Mouse (Mus musculus) heart, embryonic 11.5 days (tissue): ENCODE measurements around the gene Trio. TPM values are rescaled to one million over a fixed set of nuclear protein-coding genes. Genes with fewer than 3 reads are reported as not detected.

ENCODE experiments used
- ATAC-seq: fragments of 200-750 bp; cut with Nextera tagmentation; replicated peaks from 2 replicates; pipeline ENCODE4 v1.8.0; 2017; ENCODE audit warnings: moderate library complexity; ENCODE audit not compliant: insufficient number of reproducible peaks, low FRiP score, low TSS enrichment
- H3K27ac ChIP-seq: fragments of 300-500 bp; sonication (generic); 2 replicates; pipeline ENCODE4 v1.5.1; 2014; ENCODE audit warnings: mild to moderate bottlenecking, low read depth, low read length
- H3K27me3 ChIP-seq: fragments of 300-500 bp; sonication (generic); 2 replicates; pipeline ENCODE4 v1.6.1; 2014; ENCODE audit warnings: mild to moderate bottlenecking, low read length, mixed read lengths; ENCODE audit not compliant: control insufficient read depth, insufficient read depth
- H3K36me3 ChIP-seq: fragments of 300-500 bp; sonication (generic); 2 replicates; pipeline ENCODE4 v1.6.1; 2014; ENCODE audit warnings: mild to moderate bottlenecking, low read length, moderate library complexity, mixed read lengths; ENCODE audit not compliant: control insufficient read depth, insufficient read depth
- H3K4me1 ChIP-seq: fragments of 300-500 bp; sonication (generic); 2 replicates; pipeline ENCODE4 v1.6.1; 2014; ENCODE audit warnings: low read length; ENCODE audit not compliant: control insufficient read depth, insufficient read depth
- H3K4me2 ChIP-seq: fragments of 300-500 bp; sonication (generic); 2 replicates; pipeline ENCODE4 v1.6.1; 2014; ENCODE audit warnings: mild to moderate bottlenecking, moderate library complexity
- H3K4me3 ChIP-seq: fragments of 300-500 bp; sonication (generic); 2 replicates; pipeline ENCODE4 v1.5.1; 2014; ENCODE audit warnings: low read depth, low read length
- H3K9ac ChIP-seq: fragments of 300-500 bp; sonication (generic); 2 replicates; pipeline ENCODE4 v1.6.1; 2014; ENCODE audit warnings: mild to moderate bottlenecking, low read depth, low read length, moderate library complexity
- H3K9me3 ChIP-seq: fragments of 300-500 bp; sonication (generic); replicated peaks from 2 replicates; pipeline ENCODE4 v1.6.1; 2016; ENCODE audit warnings: low read length; ENCODE audit not compliant: control insufficient read depth
- WGBS: fragments of 180-500 bp; shearing (Covaris S2); extraction: QIAGEN DNeasy Blood & Tissue Kit; methylation state at CpG from one replicate; pipeline ENCODE4 v1.1.7; 2014; ENCODE audit not compliant: insufficient replicate concordance; 5-methylcytosine and 5-hydroxymethylcytosine counted together
- polyA plus RNA-seq: library from polyadenylated mRNA; unstranded; fragments of >200 nt; fragmentation: Nextera tagmentation; extraction: Ambion mirVana; gene quantifications from 2 replicates; pipeline ENCODE4 v1.2.1, GENCODE M21; 2014

The Trio gene
- polyA plus RNA-seq, 1 experiment from 2014 or later: 28.5 TPM

GRCm38 (mm10) chr15:27910179-27910578, 115.5 kb downstream of the Trio start:
- Histone ChIP-seq H3K27me3 (no peaks in the 10 kb centered on the region), H3K4me3 (no peak overlapping the region), H3K4me1 (peaks cover 24% of the 10 kb centered on the region), H3K9me3 (no peaks in the 10 kb centered on the region), H3K27ac (no peak overlapping the region), H3K36me3 (no peaks in the 10 kb centered on the region), H3K4me2 (no peak overlapping the region), H3K9ac (no peak overlapping the region)
- no peak for ATAC-seq
- 78% methylated on average over 7 of the region's 7 CpGs for WGBS

- Histone ChIP-seq H3K4me3 (no peak overlapping the region), H3K9me3 (no peaks in the 10 kb centered on the region), H3K27me3 (no peaks in the 10 kb centered on the region), H3K9ac (no peak overlapping the region), H3K4me1 (peaks cover 33% of the 10 kb centered on the region), H3K4me2 (no peak overlapping the region), H3K27ac (no peak overlapping the region; the same call in 1 of the 2 replicates), H3K36me3 (no peaks in the 10 kb centered on the region)
- no peak for ATAC-seq
- 41% methylated on average over 5 of the region's 5 CpGs for WGBS
Observed at GRCm38 (mm10) chr15:27907649-27908048, 118.0 kb downstream of the Trio start.

DNA sequence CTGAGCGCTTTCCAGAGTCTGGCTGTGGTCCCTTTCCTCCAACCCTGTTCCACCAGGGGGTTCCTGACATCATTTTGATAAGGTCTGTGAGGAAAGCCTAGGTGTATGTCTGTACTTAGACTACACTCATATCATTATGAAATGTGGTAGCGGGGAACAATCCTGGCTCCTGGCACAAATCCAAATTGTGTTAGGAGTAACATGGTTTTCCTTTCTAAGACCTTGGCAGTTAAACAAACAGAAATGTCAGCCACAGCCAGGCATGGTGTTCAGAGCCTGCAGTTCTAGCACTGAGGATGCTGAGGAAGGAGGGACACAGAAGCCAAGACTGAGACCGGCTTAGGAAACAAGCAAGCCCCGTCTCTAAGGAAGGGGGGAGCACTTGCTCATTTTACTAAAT, 119.2 kb downstream of the Trio start:
- H3K27me3 ChIP-seq: no peaks in the 10 kb centered on the region
- H3K4me3 ChIP-seq: no peak overlapping the region
- H3K4me2 ChIP-seq: no peak overlapping the region
- H3K9me3 ChIP-seq: no peaks in the 10 kb centered on the region
- H3K4me1 ChIP-seq: peaks cover 33% of the 10 kb centered on the region
- WGBS: 75% methylated on average over 4 of the region's 4 CpGs
- ATAC-seq: no peak
- no peak overlapping the region for H3K9ac ChIP-seq
- no peak overlapping the region for H3K27ac ChIP-seq
- no peaks in the 10 kb centered on the region for H3K36me3 ChIP-seq

- Histone ChIP-seq H3K27ac (no peak overlapping the region), H3K9me3 (no peaks in the 10 kb centered on the region), H3K4me1 (peaks cover 33% of the 10 kb centered on the region), H3K4me3 (no peak overlapping the region), H3K36me3 (peaks cover 4% of the 10 kb centered on the region; the same call in 1 of the 2 replicates), H3K4me2 (no peak overlapping the region), H3K27me3 (no peaks in the 10 kb centered on the region), H3K9ac (no peak overlapping the region)
- ATAC-seq: no peak
- 55% methylated on average over 6 of the region's 6 CpGs for WGBS
Observed at GRCm38 (mm10) chr15:27905341-27905740, 120.3 kb downstream of the Trio start.

DNA sequence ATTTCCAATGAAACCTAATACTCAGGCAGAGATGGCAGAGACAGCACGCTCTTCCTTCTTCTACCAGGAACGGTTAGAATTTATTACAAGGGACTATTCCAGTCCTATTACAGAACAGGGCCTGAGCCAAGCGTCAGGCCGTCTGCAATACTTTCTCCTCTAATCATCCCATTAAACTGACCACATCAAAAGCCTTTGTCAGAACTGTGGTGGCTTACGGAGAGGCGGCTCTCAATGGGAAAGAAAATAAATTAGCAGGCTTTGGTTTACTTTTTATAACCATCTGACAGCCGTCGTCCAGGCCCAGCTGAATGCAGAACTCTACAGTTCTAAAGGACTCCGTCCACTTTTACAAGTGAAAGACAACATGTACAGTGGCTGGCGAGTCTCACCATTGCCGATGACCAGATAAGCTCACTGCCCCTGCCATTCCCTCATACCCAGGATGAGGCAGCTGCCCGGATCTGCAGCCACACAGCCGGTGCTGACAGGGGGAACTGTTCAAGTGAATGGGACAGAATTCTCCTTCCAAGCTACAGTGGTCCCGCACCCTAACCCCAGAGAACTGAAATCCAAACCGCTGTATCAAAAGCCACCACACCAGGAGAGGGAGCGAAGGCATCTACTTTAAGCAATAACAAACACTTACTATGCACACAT, 121.2 kb downstream of the Trio start:
- no peak for ATAC-seq
- WGBS: 63% methylated on average over 16 of the region's 16 CpGs
- H3K4me1 ChIP-seq: peaks cover 36% of the 10 kb centered on the region
- no peaks in the 10 kb centered on the region for H3K9me3 ChIP-seq
- H3K9ac ChIP-seq: no peak overlapping the region
- H3K27me3 ChIP-seq: no peaks in the 10 kb centered on the region
- no peak overlapping the region for H3K4me2 ChIP-seq
- no peak overlapping the region for H3K27ac ChIP-seq
- no peak overlapping the region for H3K4me3 ChIP-seq
- peaks cover 9% of the 10 kb centered on the region; the same call in 1 of the 2 replicates for H3K36me3 ChIP-seq

DNA sequence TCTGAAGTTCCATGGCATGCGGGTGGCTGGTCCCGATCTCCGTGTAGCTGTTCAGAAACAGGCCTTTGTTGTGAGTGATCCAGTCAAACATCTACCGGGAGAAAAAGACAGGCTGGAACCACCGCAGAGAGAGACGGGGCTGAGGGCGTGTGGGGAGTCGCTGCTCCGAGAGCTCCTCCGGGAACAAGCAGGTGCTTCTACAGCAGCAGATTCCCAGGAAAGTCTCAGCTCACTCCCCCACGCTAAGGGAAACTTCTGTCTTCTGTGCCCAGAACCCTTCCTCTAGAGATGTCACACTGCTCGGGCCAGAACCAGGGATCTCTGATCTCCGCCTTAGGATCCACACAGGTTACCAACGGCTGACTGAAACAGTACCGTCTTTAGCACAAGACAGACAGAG, 124.4 kb downstream of the Trio start:
- peaks cover 9% of the 10 kb centered on the region; the same call in 1 of the 2 replicates for H3K36me3 ChIP-seq
- no peaks in the 10 kb centered on the region for H3K9me3 ChIP-seq
- no peak overlapping the region for H3K4me3 ChIP-seq
- H3K4me2 ChIP-seq: no peak overlapping the region
- H3K27me3 ChIP-seq: no peaks in the 10 kb centered on the region
- no peak for ATAC-seq
- H3K4me1 ChIP-seq: peaks cover 24% of the 10 kb centered on the region
- H3K27ac ChIP-seq: no peak overlapping the region
- H3K9ac ChIP-seq: no peak overlapping the region
- WGBS: 87% methylated on average over 15 of the region's 15 CpGs

GRCm38 (mm10) chr15:27898795-27899406, 126.7 kb downstream of the Trio start:
- 47% methylated on average over 6 of the region's 6 CpGs for WGBS
- Histone ChIP-seq H3K4me3 (no peak overlapping the region), H3K36me3 (peaks cover 14% of the 10 kb centered on the region; the same call in 1 of the 2 replicates), H3K4me2 (no peak overlapping the region), H3K9me3 (no peaks in the 10 kb centered on the region), H3K27ac (peak overlapping the region; percentile 55; the same call in 1 of the 2 replicates), H3K4me1 (peaks cover 18% of the 10 kb centered on the region), H3K9ac (no peak overlapping the region), H3K27me3 (no peaks in the 10 kb centered on the region)
- 0 out of 2 replicates have a peak, but pooled peaks have one; percentile 52 for ATAC-seq

DNA sequence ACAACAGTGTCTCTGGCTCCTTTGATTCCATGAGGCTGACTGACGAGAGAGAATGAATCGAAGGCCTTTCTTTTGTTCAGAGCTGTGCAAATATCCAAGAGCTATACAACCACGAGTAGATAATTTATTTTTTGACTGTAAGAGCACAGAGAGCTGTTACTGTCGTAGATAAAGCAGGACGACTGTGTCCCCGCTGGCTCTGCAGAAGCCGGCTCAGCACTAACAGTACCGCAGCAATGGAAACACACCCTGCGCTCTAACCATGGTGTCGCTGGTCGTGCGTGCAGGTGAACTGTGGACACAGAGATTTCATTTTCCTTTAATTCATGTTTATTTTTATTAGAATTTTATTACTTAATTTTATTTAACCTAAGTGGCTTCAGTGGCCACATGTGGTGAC, 131.5 kb downstream of the Trio start:
- H3K27me3 ChIP-seq: no peaks in the 10 kb centered on the region
- H3K36me3 ChIP-seq: 0 out of 2 replicates have a peak, but pooled peaks cover 5% of the 10 kb centered on the region
- H3K9me3 ChIP-seq: no peaks in the 10 kb centered on the region
- no peak for ATAC-seq
- H3K4me1 ChIP-seq: peaks cover 6% of the 10 kb centered on the region
- no peak overlapping the region for H3K4me3 ChIP-seq
- H3K9ac ChIP-seq: no peak overlapping the region
- 89% methylated on average over 12 of the region's 12 CpGs for WGBS
- no peak overlapping the region for H3K4me2 ChIP-seq
- H3K27ac ChIP-seq: no peak overlapping the region
